Mouse (Mus musculus) liver, embryonic 15.5 days (tissue): ENCODE data around the gene Ccdc9. TPM values are rescaled to one million over a fixed set of nuclear protein-coding genes. Genes with fewer than 3 reads are reported as not detected.

Source experiments
- ATAC-seq: fragments of 200-750 bp; cut with Nextera tagmentation; 2 replicates; pipeline ENCODE4 v1.8.0; 2017; ENCODE audit warnings: moderate number of reproducible peaks, mild to moderate bottlenecking, moderate library complexity; ENCODE audit not compliant: insufficient read depth
- H3K27ac ChIP-seq: fragments of 300-500 bp; sonication (generic); replicated peaks from 2 replicates; pipeline ENCODE4 v1.5.1; 2015; ENCODE audit warnings: mild to moderate bottlenecking, inconsistent platforms
- H3K27me3 ChIP-seq: fragments of 300-500 bp; sonication (generic); 2 replicates; pipeline ENCODE4 v1.6.1; 2015; ENCODE audit warnings: mild to moderate bottlenecking, inconsistent platforms
- H3K36me3 ChIP-seq: fragments of 300-500 bp; sonication (generic); replicated peaks from 2 replicates; pipeline ENCODE4 v1.6.1; 2015; ENCODE audit warnings: moderate library complexity, mild to moderate bottlenecking, inconsistent platforms
- H3K4me1 ChIP-seq: fragments of 300-500 bp; sonication (generic); replicated peaks from 2 replicates; pipeline ENCODE4 v1.6.1; 2015; ENCODE audit warnings: inconsistent platforms
- H3K4me2 ChIP-seq: fragments of 300-500 bp; sonication (generic); 2 replicates; pipeline ENCODE4 v1.6.1; 2015; ENCODE audit warnings: moderate library complexity, mild to moderate bottlenecking, inconsistent platforms
- H3K4me3 ChIP-seq: fragments of 300-500 bp; sonication (generic); replicated peaks from 2 replicates; pipeline ENCODE4 v1.5.1; 2015; ENCODE audit warnings: mild to moderate bottlenecking, inconsistent platforms
- H3K9ac ChIP-seq: fragments of 300-500 bp; sonication (generic); 2 replicates; pipeline ENCODE4 v1.6.1; 2015; ENCODE audit warnings: moderate library complexity, mild to moderate bottlenecking, inconsistent platforms
- H3K9me3 ChIP-seq: fragments of 300-500 bp; sonication (generic); replicated peaks from 2 replicates; pipeline ENCODE4 v1.6.1; 2016; ENCODE audit warnings: inconsistent platforms
- WGBS: fragments of 180-500 bp; shearing (Covaris S2); methylation state at CpG from one replicate; pipeline ENCODE4 v1.1.7; 2015; ENCODE audit warnings: mixed read lengths; ENCODE audit not compliant: insufficient replicate concordance; 5-methylcytosine and 5-hydroxymethylcytosine counted together
- polyA plus RNA-seq: library from polyadenylated mRNA; unstranded; fragments of >200 nt; fragmentation: Nextera tagmentation; extraction: Ambion mirVana; gene quantifications from 2 replicates; pipeline ENCODE4 v1.2.1, GENCODE M21; 2015

The Ccdc9 gene
- polyA plus RNA-seq, 1 experiment from 2014 or later: 10.3 TPM

- peaks cover 32% of the 10 kb centered on the region for H3K4me1 ChIP-seq
- H3K9me3 ChIP-seq: no peaks in the 10 kb centered on the region
- H3K27me3 ChIP-seq: no peaks in the 10 kb centered on the region
- ATAC-seq: peak; percentile 27
- H3K36me3 ChIP-seq: peaks cover 37% of the 10 kb centered on the region
- peak overlapping the region; percentile 21; the same call in 1 of the 2 replicates for H3K9ac ChIP-seq
- H3K4me3 ChIP-seq: peak overlapping the region; percentile 89
- peak overlapping the region; percentile 94 for H3K4me2 ChIP-seq
- under 1% methylated on average over 14 of the region's 14 CpGs for WGBS
- H3K27ac ChIP-seq: peak overlapping the region; percentile 97
Observed at GRCm38 (mm10) chr7:16285450-16286025, 1.1 kb downstream of the Ccdc9 start.

GRCm38 (mm10) chr7:16284904-16285303 lies 1.7 kb downstream of the Ccdc9 start:
- Histone ChIP-seq H3K4me2 (peak overlapping the region; percentile 94), H3K9ac (no peak overlapping the region), H3K36me3 (peaks cover 43% of the 10 kb centered on the region), H3K9me3 (no peaks in the 10 kb centered on the region), H3K4me3 (peak overlapping the region; percentile 89), H3K27me3 (no peaks in the 10 kb centered on the region), H3K27ac (peak overlapping the region; percentile 97), H3K4me1 (peaks cover 32% of the 10 kb centered on the region)
- ATAC-seq: no peak
- WGBS: 68% methylated on average over 9 of the region's 9 CpGs

- no peak overlapping the region for H3K4me3 ChIP-seq
- H3K4me1 ChIP-seq: peaks cover 32% of the 10 kb centered on the region
- H3K4me2 ChIP-seq: no peak overlapping the region
- H3K27me3 ChIP-seq: no peaks in the 10 kb centered on the region
- no peaks in the 10 kb centered on the region for H3K9me3 ChIP-seq
- H3K36me3 ChIP-seq: peaks cover 51% of the 10 kb centered on the region
- 84% methylated on average over 8 of the region's 8 CpGs for WGBS
- H3K27ac ChIP-seq: no peak overlapping the region; the same call in 1 of the 2 replicates
- no peak overlapping the region for H3K9ac ChIP-seq
- ATAC-seq: no peak
Observed at GRCm38 (mm10) chr7:16284001-16284400, 2.6 kb downstream of the Ccdc9 start.

GRCm38 (mm10) chr7:16282334-16282733 lies 4.3 kb downstream of the Ccdc9 start:
- H3K36me3 ChIP-seq: peaks cover 67% of the 10 kb centered on the region
- WGBS: 83% methylated on average over 13 of the region's 13 CpGs
- no peak for ATAC-seq

GRCm38 (mm10) chr7:16280721-16281120 lies 5.9 kb downstream of the Ccdc9 start:
- Histone ChIP-seq H3K9ac (no peak overlapping the region), H3K27me3 (no peaks in the 10 kb centered on the region), H3K4me2 (no peak overlapping the region), H3K9me3 (no peaks in the 10 kb centered on the region), H3K36me3 (peaks cover 83% of the 10 kb centered on the region), H3K4me3 (no peak overlapping the region), H3K4me1 (peaks cover 33% of the 10 kb centered on the region), H3K27ac (no peak overlapping the region)
- ATAC-seq: no peak
- WGBS: 83% methylated on average over 11 of the region's 11 CpGs

More at GRCm38 (mm10) chr7:16282334-16282733, 4.3 kb downstream of the Ccdc9 start:
- no peak overlapping the region for H3K4me2 ChIP-seq
- no peak overlapping the region for H3K4me3 ChIP-seq
- H3K9ac ChIP-seq: no peak overlapping the region
- no peak overlapping the region for H3K27ac ChIP-seq
- H3K27me3 ChIP-seq: no peaks in the 10 kb centered on the region
- no peaks in the 10 kb centered on the region for H3K9me3 ChIP-seq
- H3K4me1 ChIP-seq: peaks cover 34% of the 10 kb centered on the region

GRCm38 (mm10) chr7:16274922-16275890 lies 11.4 kb downstream of the Ccdc9 start:
- Histone ChIP-seq H3K27me3 (no peaks in the 10 kb centered on the region), H3K9ac (peak overlapping the region; percentile 80), H3K9me3 (no peaks in the 10 kb centered on the region), H3K36me3 (peaks cover 44% of the 10 kb centered on the region), H3K27ac (peak overlapping the region; percentile 98), H3K4me3 (peak overlapping the region; percentile 82), H3K4me1 (peaks cover 60% of the 10 kb centered on the region), H3K4me2 (peak overlapping the region; percentile 99)
- ATAC-seq: peak; percentile 7; the same call in 1 of the 2 replicates
- 35% methylated on average over 10 of the region's 10 CpGs for WGBS

GRCm38 (mm10) chr7:16273766-16274140 lies 12.8 kb downstream of the Ccdc9 start:
- H3K27ac ChIP-seq: peak overlapping the region; percentile 98
- peak overlapping the region; percentile 82 for H3K4me3 ChIP-seq
- no peaks in the 10 kb centered on the region for H3K9me3 ChIP-seq
- ATAC-seq: peak; percentile 82
- peaks cover 60% of the 10 kb centered on the region for H3K4me1 ChIP-seq
- peak overlapping the region; percentile 99 for H3K4me2 ChIP-seq
- 0% methylated on average over 18 of the region's 18 CpGs for WGBS
- peaks cover 32% of the 10 kb centered on the region for H3K36me3 ChIP-seq
- H3K9ac ChIP-seq: peak overlapping the region; percentile 80
- no peaks in the 10 kb centered on the region for H3K27me3 ChIP-seq

GRCm38 (mm10) chr7:16273081-16273765 lies 13.4 kb downstream of the Ccdc9 start, which contains the start of gene Inafm1:
TSS of gene Inafm1 (minus strand) at chr7:16273617.
- peaks cover 58% of the 10 kb centered on the region for H3K4me1 ChIP-seq
- WGBS: 1% methylated on average over 48 of the region's 49 CpGs
- peak within 1 kb of the TSS; percentile 82 for H3K4me3 ChIP-seq

GRCm38 (mm10) chr7:16272681-16273080 lies 13.9 kb downstream of the Ccdc9 start:
- WGBS: under 1% methylated on average over 46 of the region's 46 CpGs
- ATAC-seq: peak; percentile 76
- H3K27ac ChIP-seq: peak overlapping the region; percentile 98
- no peaks in the 10 kb centered on the region for H3K27me3 ChIP-seq
- peaks cover 22% of the 10 kb centered on the region for H3K36me3 ChIP-seq
- peak overlapping the region; percentile 82 for H3K4me3 ChIP-seq
- H3K9me3 ChIP-seq: no peaks in the 10 kb centered on the region
- peak overlapping the region; percentile 80 for H3K9ac ChIP-seq
- H3K4me2 ChIP-seq: peak overlapping the region; percentile 99
- H3K4me1 ChIP-seq: peaks cover 57% of the 10 kb centered on the region

More at GRCm38 (mm10) chr7:16273081-16273765, 13.4 kb downstream of the Ccdc9 start, which contains the start of gene Inafm1:
- ATAC-seq: peak; percentile 71
- H3K36me3 ChIP-seq: peaks cover 27% of the 10 kb centered on the region
- H3K9ac ChIP-seq: peak within 1 kb of the TSS; percentile 80
- H3K27ac ChIP-seq: peak within 1 kb of the TSS; percentile 98
- peak within 1 kb of the TSS; percentile 99 for H3K4me2 ChIP-seq
- no peaks in the 10 kb centered on the region for H3K9me3 ChIP-seq
- H3K27me3 ChIP-seq: no peaks in the 10 kb centered on the region

- peaks cover 48% of the 10 kb centered on the region for H3K4me1 ChIP-seq
- no peak overlapping the region for H3K4me2 ChIP-seq
- H3K9ac ChIP-seq: no peak overlapping the region
- no peaks in the 10 kb centered on the region for H3K27me3 ChIP-seq
- ATAC-seq: no peak
- H3K9me3 ChIP-seq: no peaks in the 10 kb centered on the region
- H3K36me3 ChIP-seq: peaks cover 6% of the 10 kb centered on the region
- 83% methylated on average over 1 of the region's 1 CpGs for whole genome bisulfite sequencing
- no peak overlapping the region for H3K27ac ChIP-seq
- H3K4me3 ChIP-seq: no peak overlapping the region
Observed at GRCm38 (mm10) chr7:16271139-16271538, 15.5 kb downstream of the Ccdc9 start.
